In the genomic region with DNA sequence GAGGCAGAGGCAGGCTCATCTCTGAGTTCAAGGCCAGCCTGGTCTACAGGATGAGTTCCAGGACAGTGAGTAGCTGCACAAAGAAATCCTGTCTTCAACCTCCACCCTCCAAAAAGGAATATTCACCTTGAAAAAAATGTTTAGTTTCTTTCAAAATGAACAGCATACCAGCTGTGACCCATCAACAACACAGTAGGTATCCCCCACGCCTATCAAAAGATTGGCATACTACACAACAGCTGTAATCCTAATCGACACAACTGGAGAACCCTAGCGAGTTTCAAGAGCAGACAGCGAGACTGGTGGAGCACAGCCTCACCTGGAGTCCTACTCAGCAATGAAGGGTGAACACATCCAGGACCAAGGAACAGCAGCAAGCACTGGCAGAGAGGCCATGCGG, we compare ENCODE assay signal across 15 mouse cellular contexts.
"Had no signal": no experiment of that assay in that cellular context is flagged by ENCODE, and none has a peak within 500 bp of the region (broad histone marks: within the 10 kb centered on the region; RNA-seq: fewer than 3 reads in every experiment).

No protein-coding gene starts in this region.

- ATAC-seq: midbrain, embryonic 16.5 days had no signal

- H3K9ac ChIP-seq: lung, embryonic 14.5 days; midbrain, embryonic 12.5 days; neural tube, embryonic 12.5 days; stomach, embryonic 15.5 days had no signal

- H3K27me3 ChIP-seq: neural tube, embryonic 12.5 days; stomach, embryonic 15.5 days had no signal

- H3K36me3 ChIP-seq: midbrain, embryonic 10.5 days; midbrain, embryonic 12.5 days; neural tube, embryonic 12.5 days; stomach, embryonic 15.5 days had no signal

- H3K4me3 ChIP-seq: midbrain, embryonic 10.5 days; midbrain, embryonic 12.5 days; neural tube, embryonic 12.5 days; stomach, embryonic 15.5 days had no signal

- H3K27ac ChIP-seq: midbrain, embryonic 10.5 days; midbrain, embryonic 12.5 days; neural tube, embryonic 12.5 days; stomach, embryonic 15.5 days; stomach, postnatal 0 days had no signal

- DNase-seq: lung, adult 18-20 months; lung, embryonic 14.5 days; lung, postnatal 10 days; lung, postnatal 4 days; midbrain, embryonic 14.5 days; right cerebral cortex, postnatal 14 days; thymus, adult 2 months; thymus, postnatal 25 days; thymus, postnatal 4 days had no signal

- H3K9me3 ChIP-seq: midbrain, embryonic 10.5 days; midbrain, embryonic 12.5 days; neural tube, embryonic 12.5 days; stomach, embryonic 15.5 days had no signal

- H3K4me2 ChIP-seq: lung, embryonic 14.5 days; midbrain, embryonic 12.5 days; neural tube, embryonic 12.5 days; stomach, embryonic 15.5 days had no signal
